Mouse (Mus musculus) naive thymus-derived CD4-positive, alpha-beta T cell, adult 2 months (primary cell): ENCODE data around the gene Fign.

ENCODE experiments used
- DNase-seq: peaks from one replicate; pipeline ENCODE4 v3.0.0-alpha.2; 2011; ENCODE audit warnings: low read depth

The Fign gene

DNA sequence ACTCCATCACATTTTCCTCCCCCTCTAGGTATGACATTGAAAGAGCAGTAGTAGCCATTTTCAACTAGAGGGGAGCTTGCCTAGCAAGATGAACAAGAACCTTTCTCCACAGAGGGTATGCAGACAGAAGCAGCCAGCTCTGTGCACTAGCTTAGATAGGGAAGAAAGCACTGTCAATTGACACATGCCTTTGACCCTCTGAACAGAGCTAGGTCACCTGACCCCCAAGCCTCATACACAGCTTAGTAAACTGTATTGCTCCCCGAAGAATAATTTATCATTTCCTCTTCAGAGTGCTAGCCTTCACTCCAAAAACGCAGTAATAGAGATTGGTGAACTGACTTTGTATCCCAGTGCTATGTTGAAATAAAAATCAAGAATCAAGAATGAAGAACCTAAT, 49.7 kb downstream of the Fign start:
- DNase-seq, result no peak

DNA sequence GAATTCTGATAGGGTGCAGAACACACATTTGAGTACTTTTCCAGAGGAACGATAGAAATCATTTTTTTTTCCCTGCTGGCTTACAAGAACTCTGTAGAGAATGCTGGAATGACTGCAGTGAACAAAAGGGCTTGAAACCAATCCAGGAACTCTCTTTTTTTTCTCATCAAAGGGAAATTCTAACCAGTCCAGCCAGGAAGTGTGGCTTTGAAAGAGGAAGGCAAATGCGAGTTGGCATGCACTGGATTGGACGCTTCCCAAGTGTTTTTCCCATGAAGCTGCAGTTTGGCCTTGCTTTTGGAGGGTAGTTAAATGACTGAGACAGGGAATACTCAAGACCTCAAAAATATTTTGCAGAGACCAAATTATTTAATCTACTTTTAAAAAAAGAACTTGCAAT, 54.7 kb downstream of the Fign start:
- DNase-seq, result no peak

DNA sequence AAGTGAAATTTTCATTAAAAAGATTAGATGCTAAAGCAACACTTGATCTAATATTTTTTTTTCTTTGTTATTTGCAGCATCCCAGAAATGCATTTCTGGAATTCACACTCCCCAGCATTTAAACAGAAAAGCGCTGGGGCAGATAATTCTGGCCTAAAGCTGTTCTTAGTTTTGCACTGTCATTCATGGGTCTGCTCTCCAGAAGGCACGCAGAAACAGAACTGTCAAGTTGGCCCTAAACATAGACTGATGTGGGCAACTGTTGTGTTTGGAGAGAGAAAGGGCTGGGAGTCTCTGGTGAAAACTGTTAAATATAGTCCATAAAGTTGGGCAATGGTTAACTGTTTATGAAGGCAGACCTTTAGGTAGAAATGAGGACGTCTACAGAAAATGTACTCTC, 62.4 kb downstream of the Fign start:
- DNase-seq, result no peak

DNA sequence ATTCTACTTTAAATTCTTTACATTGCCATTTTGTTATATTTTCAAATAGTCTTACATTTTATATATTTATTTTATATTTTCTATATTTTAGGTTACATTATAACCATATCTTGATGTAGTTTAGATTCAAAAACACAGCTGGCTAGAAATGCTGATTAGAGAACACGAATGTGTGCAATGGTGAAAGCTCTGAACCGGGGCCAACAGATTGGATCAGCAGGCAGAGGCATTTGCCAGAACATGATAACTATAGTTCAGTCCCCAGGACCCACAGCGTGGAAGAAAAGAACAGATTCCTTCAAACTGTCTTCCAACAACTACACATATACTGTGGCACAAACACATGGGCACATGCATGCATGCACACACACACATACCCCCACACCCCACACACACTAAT, 64.0 kb downstream of the Fign start:
- DNase-seq, result no peak

DNA sequence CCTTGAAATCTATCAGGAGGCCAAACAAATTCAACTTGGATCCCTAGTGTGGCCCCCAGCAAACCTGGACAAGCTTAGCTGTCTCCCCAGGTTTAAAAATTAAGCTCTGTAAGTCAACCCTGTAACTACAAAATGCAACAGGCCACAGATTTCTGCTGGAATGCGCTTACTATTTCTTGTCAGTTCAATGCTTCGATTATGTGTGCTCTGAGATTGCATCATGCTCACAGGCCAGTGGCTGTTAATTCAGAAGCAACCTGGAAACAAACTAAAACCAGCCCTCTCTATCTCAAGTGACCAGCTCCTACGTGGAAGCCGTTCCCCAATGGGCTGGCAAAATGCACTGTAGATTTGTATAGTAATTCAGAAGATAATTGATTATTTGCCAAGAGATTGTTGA, 71.9 kb downstream of the Fign start:
- DNase-seq, result no peak

DNA sequence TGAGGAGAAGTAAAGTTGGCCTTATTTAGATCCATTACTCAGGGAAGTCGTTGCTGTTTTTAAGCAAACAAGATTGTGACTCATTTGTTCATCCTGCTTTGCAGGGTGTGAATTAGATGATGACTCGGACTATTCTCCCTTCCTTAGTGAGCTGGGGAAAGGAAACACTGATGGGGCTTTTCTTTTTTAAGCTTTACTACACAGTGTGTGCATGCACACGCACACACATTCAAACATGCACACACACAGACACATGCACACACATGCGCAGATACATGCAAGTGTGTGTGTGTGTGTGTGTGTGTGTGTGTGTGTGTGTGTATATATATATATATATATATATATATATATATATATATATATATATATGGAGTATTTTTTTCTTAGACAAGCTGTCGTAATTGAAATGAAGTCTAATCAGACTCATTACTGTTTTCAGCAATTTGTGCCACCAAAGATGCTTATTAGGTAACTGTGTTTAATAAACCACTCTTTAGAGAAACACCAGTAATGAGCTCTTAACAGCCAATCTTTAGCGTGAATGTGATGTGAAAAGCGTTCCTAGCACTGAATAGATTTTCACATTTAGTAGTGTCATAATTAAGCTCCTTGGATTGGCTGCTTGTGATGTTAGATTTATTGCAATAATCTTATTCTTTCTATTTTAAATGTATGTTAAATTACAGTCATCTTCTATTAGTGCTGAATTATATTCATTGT, 103.4 kb downstream of the Fign start:
- no peak for DNase-seq

DNA sequence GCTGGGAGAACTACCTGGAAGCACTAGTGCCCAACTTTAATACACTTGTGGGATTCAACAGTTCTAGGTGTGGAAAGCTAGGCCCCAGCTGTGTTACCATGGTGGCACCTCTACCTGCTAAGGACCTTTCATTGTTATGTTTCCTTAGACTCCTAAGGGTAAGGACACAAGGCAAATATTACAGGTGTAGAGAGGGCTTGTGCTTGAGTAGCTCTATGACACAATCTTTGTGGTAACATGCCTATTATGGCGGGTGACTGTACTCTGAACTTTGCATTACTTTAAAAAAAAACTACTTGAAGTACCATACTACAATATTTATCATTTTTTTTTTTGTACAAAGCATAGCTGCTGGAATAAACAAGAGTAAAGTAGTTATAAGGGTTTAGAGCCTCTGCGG, 112.4 kb downstream of the Fign start:
- no peak for DNase-seq

DNA sequence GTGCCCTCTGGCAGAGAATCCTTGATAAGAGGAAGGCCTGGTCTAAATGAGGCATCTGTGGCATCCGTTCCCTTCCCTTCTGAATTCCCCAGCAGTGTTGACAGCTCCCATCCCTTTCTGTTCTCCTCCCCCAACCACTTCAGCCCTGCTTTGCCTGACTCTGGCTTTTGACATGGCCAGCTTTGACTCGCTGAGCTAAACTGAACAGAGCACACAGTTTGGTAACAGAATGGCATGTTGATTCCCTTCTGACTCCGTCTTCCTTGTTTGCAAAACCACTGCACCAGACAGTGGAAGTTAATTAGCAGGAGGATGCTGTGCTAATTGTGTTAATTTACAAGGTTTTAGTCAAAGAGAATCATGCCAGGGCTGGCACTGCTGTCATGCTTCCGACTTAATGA, 115.5 kb downstream of the Fign start:
- DNase-seq, result no peak

DNA sequence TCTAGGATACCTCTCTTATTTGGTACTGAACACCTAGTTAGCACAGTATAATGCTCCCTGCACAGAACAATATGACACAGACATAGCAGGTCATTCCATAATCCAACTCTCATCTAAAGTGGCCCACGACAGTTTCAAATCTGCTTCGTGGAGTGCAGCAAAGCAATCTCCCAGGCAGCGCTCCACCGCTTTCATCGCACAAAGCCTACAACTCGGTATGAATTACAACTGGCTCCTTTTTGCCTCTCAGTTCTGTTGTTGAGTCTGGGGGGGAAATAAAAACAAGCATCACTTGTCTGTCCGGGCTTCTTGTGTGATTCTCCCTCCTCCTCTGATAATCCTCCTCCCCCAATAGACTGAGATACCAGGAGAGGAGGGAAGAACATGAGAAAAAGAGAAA, 116.4 kb downstream of the Fign start:
- DNase-seq, result no peak

DNA sequence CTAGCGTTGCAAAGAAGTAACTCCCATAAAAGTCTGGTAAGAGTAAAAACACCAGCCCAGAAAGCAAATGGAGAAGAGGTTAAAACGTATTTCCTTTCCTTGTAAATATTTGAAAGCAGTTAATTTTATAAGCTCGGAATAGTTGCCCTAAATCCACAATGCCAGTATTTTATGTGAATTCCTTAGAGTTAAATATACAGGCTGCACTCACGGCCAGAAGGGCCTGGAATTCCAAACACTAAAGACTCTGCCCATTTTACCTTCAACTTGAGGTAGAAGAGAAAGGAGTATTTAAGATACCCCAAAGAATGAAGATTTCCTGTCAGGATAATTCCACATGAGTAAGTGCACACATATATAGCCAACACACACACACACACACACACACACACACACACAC, 128.2 kb downstream of the Fign start:
- no peak for DNase-seq

DNA sequence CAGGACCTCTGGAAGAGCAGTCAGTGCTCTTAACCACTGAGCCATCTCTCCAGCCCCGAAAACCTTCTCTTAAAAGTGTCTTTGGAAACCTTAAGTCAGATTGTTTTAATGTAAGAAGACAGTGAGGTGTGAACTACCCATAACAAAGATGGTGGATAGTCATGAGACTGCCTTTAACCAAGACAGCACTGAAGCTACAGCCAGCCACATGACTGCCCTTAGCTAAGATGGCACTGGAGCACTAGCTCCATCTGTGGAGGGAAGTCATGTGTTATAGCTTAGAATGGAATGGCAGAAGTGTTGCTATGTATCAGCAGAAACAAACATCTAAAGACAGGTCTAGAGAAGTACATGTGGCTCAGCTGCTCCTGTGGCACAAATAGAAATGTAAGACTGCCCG, 166.8 kb downstream of the Fign start:
- no peak for DNase-seq

DNA sequence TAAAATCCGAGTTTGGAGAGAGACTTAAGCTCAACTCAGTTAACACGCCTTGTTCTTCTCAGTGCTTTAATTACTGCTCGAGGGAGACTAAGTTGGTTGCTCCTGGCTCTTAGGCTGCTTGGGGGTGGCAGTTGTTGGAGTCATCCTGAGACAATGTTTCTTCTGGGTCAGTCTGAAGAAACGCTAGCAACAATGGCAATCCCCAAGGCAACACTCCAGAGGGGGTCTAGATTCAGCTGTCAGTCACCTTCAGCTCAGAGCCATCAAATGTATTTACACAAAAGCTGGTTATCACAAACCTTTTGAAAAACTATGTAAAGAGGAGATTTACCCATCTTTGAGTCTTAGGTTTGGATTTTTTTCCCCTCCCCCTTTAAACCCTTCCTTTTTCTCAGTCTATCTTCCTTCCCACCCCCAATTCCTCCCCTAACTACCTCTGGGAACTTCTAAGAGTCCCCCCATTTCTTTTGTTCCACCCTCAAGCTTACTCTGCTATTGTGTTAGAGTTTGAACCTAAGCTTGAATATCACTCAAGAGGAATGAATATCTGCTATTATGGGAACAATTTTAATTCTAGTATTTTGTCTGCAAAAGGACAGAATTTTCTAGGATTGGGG, 171.2 kb downstream of the Fign start:
- no peak for DNase-seq

DNA sequence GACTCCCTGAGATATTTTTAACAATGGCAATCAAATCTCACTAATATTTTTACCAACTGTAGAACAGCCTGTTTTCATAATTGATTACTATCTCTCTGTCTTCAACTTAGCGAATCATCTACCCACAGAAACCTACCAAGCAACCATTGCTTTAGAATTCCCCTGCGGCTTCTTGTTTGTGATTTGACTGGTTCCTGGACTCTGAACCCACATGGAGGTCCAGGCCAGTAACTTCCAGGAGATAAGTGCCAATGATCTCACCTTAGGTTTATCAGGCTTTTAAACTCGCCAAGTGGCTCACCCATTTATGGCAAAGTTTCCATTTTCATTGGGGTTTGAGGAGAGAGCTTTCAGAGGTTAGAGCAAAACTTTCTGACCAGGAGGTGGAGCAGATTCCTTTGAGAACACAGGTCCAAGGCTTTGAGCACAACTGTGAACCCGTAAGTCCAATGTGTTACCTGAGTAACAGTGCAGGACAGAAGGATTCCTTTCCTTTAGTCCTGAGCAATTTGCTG, 172.1 kb downstream of the Fign start:
- no peak for DNase-seq
